Mouse (Mus musculus) spleen, adult 2 months (tissue): ENCODE measurements around the gene Dhrs3.

ENCODE experiments used
- CTCF ChIP-seq: fragments of 200-500 bp; IDR thresholded peaks from 2 replicates; pipeline ENCODE4 v1.5.1; 2011; ENCODE audit warnings: mild to moderate bottlenecking, inconsistent platforms; ENCODE audit not compliant: insufficient read depth, insufficient read length, insufficient replicate concordance; ENCODE audit errors: extremely low read depth
- POLR2A ChIP-seq: fragments of 200-500 bp; IDR thresholded peaks from 2 replicates; pipeline ENCODE4 v1.6.1; 2011; ENCODE audit warnings: low read depth, low read length, inconsistent platforms

DNA sequence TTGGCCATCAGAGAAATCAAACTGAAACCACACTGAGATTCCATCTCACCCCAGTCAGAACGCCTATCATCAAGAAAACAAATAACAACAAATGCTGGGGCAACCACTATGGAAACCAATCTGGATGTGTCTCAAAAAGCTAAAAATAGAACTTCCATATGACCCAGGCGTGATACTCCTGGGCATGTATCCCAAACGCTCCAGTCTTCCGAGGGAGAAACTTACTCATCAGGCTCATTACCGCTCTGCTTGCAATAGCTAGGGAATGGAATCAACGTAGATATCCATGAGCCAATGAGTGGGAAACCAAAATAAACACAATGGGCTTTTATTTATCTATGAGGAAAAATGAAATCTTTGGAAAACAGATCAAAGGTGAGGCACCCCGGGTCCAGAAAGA is 59.2 kb downstream of the Dhrs3 start:
- TF ChIP-seq CTCF (no peak), POLR2A (no peak)
